Mouse (Mus musculus): ENCODE data around the gene I0C0044D17Rik.

DNA sequence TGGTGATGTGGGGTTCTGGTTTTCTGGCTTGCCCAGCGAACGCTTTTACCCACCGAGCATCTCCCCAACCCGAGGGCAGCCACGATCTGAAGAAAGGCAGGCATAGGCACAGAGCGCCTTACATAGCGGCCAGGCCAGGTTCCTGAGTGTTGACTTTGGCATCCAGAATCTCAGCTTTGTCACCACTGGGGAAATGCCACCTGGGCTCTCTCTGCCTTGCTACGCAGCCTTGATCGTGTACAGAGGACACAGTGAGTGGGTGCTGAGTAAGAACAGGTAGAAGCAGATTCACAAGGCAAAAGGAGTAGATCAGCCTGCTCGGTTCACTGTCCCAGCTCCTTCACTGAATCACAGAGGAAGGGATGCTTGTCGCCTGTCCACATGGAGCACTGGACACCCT is 21.9 kb downstream of the I0C0044D17Rik start:
- TF ChIP-seq CHD2 (IDR thresholded peaks at IDR 0.05; ENCODE audit: low read depth, low read length) (no peak), ZNF384 (IDR thresholded peaks at IDR 0.05; ENCODE audit: low read depth, low read length) (no peak), HCFC1 (IDR thresholded peaks at IDR 0.05; ENCODE audit: borderline replicate concordance, insufficient read depth, low read length) (no peak), MAFK (IDR thresholded peaks at IDR 0.05; ENCODE audit: insufficient read depth, low read depth, low read length) (no peak), ZC3H11A (IDR thresholded peaks at IDR 0.05; ENCODE audit: borderline replicate concordance, low read depth, low read length) (no peak)

Data from ES-E14 (cell line).